Mouse (Mus musculus) ES-Bruce4 (cell line): ENCODE measurements around the gene Pla2g10. TPM values are rescaled to one million over a fixed set of nuclear protein-coding genes. Genes with fewer than 3 reads are reported as not detected.
"Not testable (repeated sequence)": the region's sequence is repeated elsewhere in the genome, so short reads cannot be mapped to it uniquely, and the experiment has no call there.

Source experiments
- H3K27ac ChIP-seq: 2 replicates; pipeline ENCODE4 v1.5.1; 2012; ENCODE audit warnings: low read length, inconsistent platforms; ENCODE audit not compliant: insufficient read depth
- H3K27me3 ChIP-seq: 2 replicates; pipeline ENCODE4 v1.6.1; 2012; ENCODE audit warnings: mild to moderate bottlenecking, low read length, inconsistent platforms; ENCODE audit not compliant: control insufficient read depth, poor library complexity, insufficient read depth, severe bottlenecking
- H3K36me3 ChIP-seq: 2 replicates; pipeline ENCODE4 v1.6.1; 2012; ENCODE audit warnings: inconsistent platforms, mild to moderate bottlenecking, low read length, moderate library complexity; ENCODE audit not compliant: control insufficient read depth, poor library complexity, insufficient read depth, severe bottlenecking
- H3K4me1 ChIP-seq: one replicate; pipeline ENCODE4 v1.8.1; 2011; ENCODE audit warnings: low read length; ENCODE audit not compliant: control insufficient read depth, insufficient read depth
- H3K4me3 ChIP-seq: 2 replicates; pipeline ENCODE4 v1.5.1; 2011; ENCODE audit warnings: low read depth, mild to moderate bottlenecking, low read length
- H3K9ac ChIP-seq: 2 replicates; pipeline ENCODE4 v1.6.1; 2012; ENCODE audit warnings: low read depth, mild to moderate bottlenecking, inconsistent platforms; ENCODE audit not compliant: poor library complexity, severe bottlenecking
- H3K9me3 ChIP-seq: replicated peaks from 2 replicates; pipeline ENCODE4 v1.6.1; 2012; ENCODE audit warnings: mild to moderate bottlenecking, low read length, inconsistent platforms; ENCODE audit not compliant: control insufficient read depth, poor library complexity, insufficient read depth, severe bottlenecking
- CTCF ChIP-seq: IDR thresholded peaks from one replicate; pipeline ENCODE4 v1.8.1; 2011; ENCODE audit warnings: low read depth, low read length
- EP300 ChIP-seq: IDR thresholded peaks from 2 replicates; pipeline ENCODE4 v1.6.1; 2011; ENCODE audit warnings: low read depth, low read length; ENCODE audit not compliant: insufficient read depth
- POLR2A ChIP-seq: IDR thresholded peaks from one replicate; pipeline ENCODE4 v1.8.1; 2011; ENCODE audit warnings: low read length; ENCODE audit not compliant: insufficient read depth
- polyA plus RNA-seq: library from polyadenylated mRNA; stranded (reverse); fragments of >200 nt; gene quantifications from 2 replicates; pipeline ENCODE4 v1.2.4, GENCODE M21; 2011; ENCODE audit warnings: low read depth; ENCODE audit not compliant: missing spikeins, insufficient read depth, insufficient read length

The Pla2g10 gene
- polyA plus RNA-seq = 7.8 and 11.8 TPM in 2 replicates

- H3K4me3 ChIP-seq = peak within 1 kb of the TSS; percentile 19
- peaks cover 4% of the 10 kb centered on the region for H3K4me1 ChIP-seq
- no peak for TF ChIP-seq CTCF
- 0 out of 2 replicates have a peak, but pooled peaks have one; percentile 11 for TF ChIP-seq EP300
- H3K27me3 ChIP-seq = no peaks in the 10 kb centered on the region
- H3K36me3 ChIP-seq = no peaks in the 10 kb centered on the region
- H3K27ac ChIP-seq = peak within 1 kb of the TSS; percentile 66
- H3K9ac ChIP-seq = peak within 1 kb of the TSS; percentile 61
- H3K9me3 ChIP-seq = no peaks in the 10 kb centered on the region
Observed at GRCm38 (mm10) chr16:13730285-13731255, at the start of gene Pla2g10. Pla2g10 (minus strand) TSS chr16:13730983.

GRCm38 (mm10) chr16:13774651-13775050, 43.9 kb upstream of the Pla2g10 start:
- not testable (repeated sequence) for H3K27ac ChIP-seq, H3K36me3 ChIP-seq, H3K27me3 ChIP-seq, H3K4me3 ChIP-seq, H3K9ac ChIP-seq, H3K4me1 ChIP-seq
- H3K9me3 ChIP-seq = peaks cover 20% of the 10 kb centered on the region

GRCm38 (mm10) chr16:13774011-13774410, 43.2 kb upstream of the Pla2g10 start:
- peaks cover 13% of the 10 kb centered on the region for H3K9me3 ChIP-seq
- not testable (repeated sequence) for H3K4me1 ChIP-seq, H3K4me3 ChIP-seq, H3K36me3 ChIP-seq, H3K9ac ChIP-seq, H3K27ac ChIP-seq, H3K27me3 ChIP-seq

DNA sequence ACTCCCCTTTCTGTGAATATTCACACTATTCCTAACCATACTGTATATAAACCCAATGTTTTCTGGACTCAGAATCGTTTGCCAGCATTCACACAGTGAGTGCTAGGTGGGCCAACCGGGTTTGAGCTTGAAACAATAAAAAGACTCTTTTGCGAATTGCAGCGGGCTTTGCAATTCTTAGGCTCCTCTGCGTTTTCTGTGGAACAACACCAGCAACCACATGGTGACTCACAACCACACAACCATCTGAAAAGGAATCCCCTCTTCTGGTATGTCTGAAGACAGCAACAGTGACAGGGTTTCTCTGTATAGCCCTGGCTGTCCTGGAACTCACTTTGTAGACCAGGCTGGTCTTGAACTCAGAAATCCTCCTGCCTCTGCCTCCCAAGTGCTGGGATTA, 41.3 kb upstream of the Pla2g10 start:
- H3K27ac ChIP-seq = peak overlapping the region; percentile 87
- H3K36me3 ChIP-seq, H3K27me3 ChIP-seq, H3K4me1 ChIP-seq, H3K9me3 ChIP-seq, H3K9ac ChIP-seq, H3K4me3 ChIP-seq: not testable (repeated sequence)

DNA sequence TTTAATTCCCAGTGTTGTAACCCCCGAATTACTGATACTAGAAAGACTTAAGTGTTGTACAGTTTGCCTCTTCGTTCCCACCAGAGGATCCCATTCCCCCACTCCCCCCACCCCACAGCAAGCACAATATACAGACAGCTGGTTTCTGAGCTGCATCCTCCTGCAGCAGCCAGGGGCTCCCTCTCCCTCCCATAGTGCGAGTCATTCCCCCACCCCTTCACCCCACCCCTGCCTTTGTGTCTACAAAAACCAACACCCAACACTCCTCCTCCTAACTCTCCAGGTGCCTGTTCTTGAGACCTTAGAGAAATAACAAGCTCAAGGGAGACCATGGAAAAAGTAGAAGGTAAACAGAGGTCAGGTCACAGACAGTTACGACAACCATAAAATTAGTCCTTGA, 40.8 kb upstream of the Pla2g10 start:
- not testable (repeated sequence) for H3K4me3 ChIP-seq, H3K36me3 ChIP-seq, H3K4me1 ChIP-seq, H3K9me3 ChIP-seq, H3K27me3 ChIP-seq
- H3K9ac ChIP-seq = peak overlapping the region; percentile 78
- H3K27ac ChIP-seq = peak overlapping the region; percentile 90
- peak; percentile 64; the same call in 1 of the 2 replicates for TF ChIP-seq EP300

GRCm38 (mm10) chr16:13766367-13766766, 35.6 kb upstream of the Pla2g10 start:
- Histone ChIP-seq H3K4me3 (no peak overlapping the region), H3K27ac (peak overlapping the region; percentile 79), H3K36me3 (no peaks in the 10 kb centered on the region), H3K9ac (peak overlapping the region; percentile 9), H3K4me1 (no peaks in the 10 kb centered on the region), H3K9me3 (no peaks in the 10 kb centered on the region), H3K27me3 (no peaks in the 10 kb centered on the region)
- no peak for TF ChIP-seq POLR2A
- TF ChIP-seq EP300 = peak; percentile 57; the same call in 1 of the 2 replicates
